Mouse (Mus musculus): ENCODE results near the gene Impdh1.
"Not testable (repeated sequence)": the region's sequence is repeated elsewhere in the genome, so short reads cannot be mapped to it uniquely, and the experiment has no call there.

Gene Impdh1

DNA sequence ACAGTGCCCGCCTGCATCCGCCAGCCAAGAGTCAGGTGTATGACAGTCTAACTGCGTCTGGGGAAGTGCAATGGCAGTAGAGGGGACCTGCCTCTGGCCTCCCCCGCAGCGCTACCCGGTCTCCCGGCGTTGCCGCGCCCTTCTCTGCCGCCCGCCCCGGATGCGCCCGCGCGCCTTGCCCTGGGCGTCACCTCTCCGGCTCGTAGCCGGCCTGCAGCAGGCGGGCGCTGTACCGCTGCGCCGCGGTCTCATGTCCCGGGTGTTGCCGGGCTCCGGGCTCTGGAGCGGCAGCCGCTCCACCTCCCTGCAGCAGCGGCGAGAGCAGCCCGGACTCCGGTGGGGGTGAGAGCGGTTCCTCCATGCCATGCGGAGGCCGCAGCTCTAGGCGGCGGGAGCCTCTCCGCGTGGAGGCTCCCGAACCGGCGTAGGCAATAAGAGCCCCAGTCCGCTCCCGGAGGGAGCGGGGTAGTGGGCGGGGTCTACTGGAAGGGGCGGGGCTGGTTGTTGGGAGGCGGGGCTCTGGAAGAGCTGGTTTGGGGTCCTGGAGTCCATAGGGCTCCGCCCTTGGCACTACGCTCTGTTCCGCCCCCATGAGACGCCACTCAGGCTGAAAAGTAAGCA, at the start of gene Impdh1:
Gene Impdh1 (minus strand): TSS at position 484 of the 621 bp plus-strand sequence.
- peak; percentile 70 to 82 for DNase-seq

DNA sequence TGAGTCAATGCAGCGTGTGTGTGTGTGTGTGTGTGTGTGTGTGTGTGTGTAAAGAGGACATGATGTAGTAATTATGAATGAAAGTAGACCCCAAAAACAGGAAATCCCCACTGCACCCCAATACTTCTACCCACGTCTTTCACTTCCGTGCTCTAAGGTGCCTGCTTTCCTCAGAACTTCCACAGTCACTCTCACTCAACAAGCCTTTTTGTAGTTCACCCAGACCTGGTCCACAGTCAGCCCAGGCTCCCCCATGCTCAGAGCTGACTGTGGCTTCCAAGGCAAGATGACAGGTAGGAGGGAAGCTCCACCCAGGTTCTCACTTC, 48.3 kb upstream of the Impdh1 start:
- no peak for DNase-seq

DNA sequence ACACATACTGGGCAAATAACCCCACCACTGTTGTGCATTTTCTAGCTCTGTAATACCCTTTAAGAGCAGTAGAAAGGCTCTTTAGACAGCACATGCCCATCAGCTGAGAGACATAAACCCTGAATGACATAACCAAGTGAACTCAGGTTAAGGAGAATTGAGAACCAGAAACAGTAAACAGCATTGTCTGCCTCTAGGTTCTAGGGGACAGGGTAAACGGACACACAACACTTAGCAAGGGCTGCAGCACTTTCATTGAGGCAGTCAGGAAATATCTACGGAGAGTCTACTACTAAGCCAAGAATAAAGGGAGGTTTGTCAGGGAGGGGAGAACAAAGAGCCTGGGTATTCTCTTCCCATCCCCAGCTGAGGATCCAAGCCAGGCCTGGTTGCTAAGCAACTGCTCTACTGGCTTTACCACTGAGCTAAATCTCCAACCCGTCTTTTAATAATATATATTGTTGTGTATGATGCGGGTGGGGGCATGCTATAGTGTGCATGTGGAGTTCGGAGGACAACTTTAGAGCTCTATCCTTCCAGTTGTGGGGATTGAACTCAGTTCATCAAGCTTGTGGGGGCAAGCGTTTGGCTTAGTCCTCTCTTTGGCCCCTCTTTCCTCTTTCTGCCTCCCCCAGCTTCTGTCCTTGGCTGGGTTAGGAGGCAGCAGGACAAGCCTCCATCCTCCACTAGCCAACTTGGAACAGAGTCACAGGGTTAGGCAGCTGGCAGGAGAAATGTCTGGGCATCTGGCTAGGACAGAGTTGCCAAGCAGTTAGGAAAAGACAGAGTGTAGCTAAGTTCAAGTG, 47.7 kb upstream of the Impdh1 start:
- peak in 1 of 2 experiments; percentile 14 for DNase-seq

DNA sequence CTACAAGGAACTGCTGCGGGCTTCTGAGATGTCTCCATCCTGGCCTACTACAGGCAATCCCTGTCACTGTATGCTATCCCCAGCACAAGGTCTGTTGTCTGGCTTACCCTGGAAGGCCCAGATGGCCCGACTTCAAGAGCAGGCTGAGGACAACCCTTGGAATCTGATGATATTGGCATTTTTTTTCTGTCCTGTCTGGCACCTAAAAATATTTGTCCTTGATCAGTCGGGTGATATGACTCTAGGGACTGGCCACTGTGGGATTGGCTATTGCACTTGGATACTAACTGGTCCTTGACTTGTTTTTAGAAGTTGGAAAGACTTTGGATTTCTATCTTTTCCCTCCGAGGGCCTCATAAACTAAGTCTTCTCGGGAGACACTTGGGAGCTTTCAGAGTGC, 45.7 kb upstream of the Impdh1 start:
- no peak for DNase-seq

DNA sequence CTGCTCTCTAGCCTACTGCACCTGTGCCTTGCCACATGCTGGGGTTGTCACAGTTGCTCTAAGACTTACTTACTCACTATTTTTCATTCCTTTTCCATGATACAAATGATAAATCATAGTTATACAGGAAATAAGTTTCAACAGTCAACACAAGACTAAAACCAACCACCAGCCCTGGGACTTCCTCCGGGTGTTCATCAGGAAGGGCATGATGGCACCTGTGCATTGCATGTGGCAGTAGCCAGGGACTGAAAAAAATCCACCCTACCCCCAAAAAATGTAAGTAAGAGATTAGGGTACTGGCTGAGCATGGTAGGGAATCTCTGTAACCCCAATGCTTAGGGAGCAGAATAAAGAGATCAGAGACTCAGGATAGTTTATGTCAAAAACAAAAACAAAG, 43.3 kb upstream of the Impdh1 start:
- no peak for DNase-seq

DNA sequence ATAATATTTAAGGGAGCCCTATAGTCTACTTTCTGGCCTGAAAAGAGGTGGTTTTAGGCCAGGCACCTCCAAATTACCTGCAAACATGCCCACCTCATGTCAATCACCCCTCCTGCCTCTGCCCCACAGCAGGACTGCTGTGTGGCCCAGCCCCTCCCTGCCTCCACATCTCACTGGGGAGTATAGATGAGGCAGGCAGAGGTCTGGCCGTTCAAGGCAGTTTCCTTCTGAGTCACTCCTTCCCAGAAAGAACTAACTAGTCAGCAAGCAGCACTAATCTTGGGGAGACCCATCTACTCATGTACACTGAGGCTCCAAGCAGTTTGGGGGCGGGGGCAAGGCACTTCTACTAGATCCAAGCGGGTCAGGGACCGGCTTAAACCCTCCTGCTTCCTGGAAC, 30.9 kb upstream of the Impdh1 start:
- no peak for DNase-seq

DNA sequence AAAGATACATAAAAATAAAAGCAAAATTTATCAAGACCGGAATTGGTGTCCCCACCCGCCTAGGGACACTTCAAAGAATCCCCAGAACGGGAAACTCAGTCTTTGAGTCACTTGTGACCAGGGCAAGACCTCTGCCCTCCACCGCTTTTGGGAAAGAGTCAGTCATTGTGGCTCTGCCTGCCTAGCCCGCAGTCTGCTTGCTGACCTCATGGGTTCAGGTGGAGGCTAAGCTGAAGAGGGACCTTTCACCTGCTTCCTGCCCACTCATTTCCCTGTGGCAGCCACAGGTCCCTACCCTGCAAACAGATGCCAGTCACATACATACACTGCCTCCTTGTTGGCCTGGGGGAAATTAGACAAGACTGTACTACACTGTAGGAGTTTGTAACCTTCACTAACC, 30.4 kb upstream of the Impdh1 start:
- DNase-seq = no peak

DNA sequence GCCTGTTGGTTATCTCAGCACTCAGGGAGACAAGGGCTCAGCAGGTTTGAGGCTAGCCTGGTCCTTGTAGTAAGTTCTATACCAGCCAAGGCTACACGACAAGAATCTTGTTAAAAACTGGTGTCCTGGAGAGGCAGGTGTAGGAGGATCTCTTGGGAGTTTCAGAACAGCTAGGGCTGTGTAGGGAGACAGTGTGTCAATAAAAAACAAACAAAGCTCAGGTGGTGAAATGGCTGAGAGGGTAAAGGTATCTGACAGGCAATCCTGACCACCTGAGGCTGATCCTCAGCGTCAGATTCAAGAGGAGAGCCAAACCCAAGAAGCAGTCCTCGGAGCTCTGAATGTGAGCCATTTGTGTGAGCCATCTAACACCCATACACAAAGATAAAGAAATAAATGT, 30.0 kb upstream of the Impdh1 start:
- DNase-seq = no peak

DNA sequence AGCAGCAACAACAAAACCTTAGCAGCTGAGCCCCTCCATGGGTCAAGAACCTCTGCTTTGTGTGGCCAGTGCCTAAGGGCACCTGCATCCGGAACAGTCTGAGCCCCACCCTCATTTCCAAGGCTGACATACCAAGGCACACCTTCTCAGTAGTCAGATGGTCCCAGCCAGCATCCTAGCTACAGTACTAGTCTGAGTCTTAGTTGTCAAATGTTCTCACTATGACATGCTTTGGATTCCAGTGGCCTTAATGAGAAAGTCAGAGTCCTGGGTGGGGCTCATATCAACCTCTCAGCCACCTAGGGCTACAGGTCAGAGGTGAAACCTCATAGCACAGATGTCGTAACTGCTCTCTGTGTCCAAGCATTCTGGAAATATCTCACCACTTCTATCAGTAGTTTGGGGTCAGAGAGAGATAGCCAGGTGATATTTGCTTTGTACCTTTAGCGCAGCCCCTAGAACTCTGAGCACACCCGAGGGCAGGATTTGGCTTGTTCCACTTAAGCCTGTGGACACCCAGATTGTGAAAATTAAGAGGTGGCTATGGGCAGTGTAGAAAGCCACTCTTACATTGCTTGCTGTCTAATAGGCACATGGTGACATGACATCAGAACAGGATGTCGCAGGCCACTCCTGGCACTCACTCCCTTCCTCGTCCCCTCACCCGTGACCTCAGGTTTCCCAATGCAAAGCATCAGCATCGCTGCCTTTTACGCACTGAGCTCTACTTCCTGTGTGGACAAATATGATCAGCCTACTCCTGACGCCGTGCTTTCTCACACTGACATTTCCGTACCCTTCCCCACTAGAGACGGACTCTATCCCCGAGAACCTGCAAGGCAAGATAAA, 29.3 kb upstream of the Impdh1 start:
- no peak for DNase-seq

DNA sequence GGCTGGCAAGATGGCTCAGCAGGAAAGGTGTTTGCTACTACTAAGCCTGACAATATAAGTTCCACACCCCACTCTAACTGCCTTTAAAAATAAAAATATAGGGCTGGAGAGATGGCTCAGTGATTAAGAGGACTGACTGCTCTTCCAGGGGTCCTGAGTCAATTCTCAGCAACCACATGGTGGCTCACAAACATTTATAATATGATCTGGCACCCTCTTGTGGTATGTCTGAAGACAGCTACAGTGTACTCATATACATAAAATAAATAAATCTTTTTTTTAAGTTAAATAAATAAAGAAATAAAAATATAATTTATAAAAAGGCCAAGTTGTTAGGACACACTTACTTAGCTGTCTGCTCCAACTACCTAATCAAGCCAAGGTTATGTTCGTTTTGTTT, 26.1 kb upstream of the Impdh1 start:
- DNase-seq = no peak

DNA sequence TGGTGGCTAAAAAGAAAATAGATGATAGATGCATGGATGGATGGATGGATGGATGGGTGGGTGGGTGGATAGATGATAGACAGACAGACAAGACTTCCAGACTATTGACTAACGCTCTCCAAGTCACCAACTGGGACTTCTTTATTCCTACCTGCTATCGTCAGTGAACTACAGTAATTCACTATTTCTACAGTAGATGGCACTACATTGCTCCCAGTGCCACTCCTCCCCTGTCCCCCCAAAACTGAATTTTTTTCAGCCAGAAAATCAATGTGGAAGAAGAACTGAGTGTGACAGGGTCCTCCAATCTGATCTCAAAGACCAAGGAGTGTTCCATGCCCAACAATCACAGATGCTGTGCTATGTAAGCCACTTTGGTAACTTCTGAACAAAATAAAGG, 25.5 kb upstream of the Impdh1 start:
- no peak for DNase-seq

DNA sequence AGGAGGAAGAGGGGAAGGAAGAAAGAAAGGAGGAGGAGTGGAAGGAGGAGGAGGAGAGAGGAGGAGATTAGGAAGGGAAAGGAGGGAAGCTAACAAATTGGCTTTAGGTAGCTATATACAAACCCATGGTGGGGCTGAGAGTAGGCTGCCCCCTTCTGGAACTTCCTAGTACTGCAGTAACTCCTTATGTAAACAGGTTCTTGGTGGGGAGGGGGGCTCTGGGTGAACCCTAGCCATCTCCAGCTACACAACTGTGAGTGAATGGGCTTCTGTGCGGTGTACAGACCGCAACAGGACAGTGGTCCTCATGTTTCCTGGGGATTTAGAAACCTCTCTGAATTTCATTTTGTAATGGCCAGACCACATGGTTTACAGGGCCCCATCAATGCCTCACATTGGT, 24.6 kb upstream of the Impdh1 start:
- peak; percentile 10 to 55 for DNase-seq

DNA sequence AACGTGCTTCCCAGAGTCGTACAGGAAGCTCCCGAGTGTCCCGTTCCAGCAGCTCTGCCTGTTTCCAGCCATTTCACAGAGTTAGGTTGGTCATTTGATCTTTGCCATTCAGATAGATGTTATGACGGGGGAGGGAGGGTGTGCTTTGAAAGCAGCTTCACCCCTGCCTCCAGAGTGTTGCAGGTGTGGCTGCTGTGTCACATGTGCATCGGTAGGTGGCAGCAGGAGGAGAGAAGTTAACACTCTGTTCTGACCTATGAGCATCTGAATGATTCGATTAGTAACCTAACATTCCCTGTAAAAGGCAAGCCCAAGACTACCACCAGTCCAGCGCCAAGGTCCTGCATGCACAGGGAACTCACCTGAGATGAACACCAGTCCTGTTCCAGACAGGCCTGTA, 18.1 kb upstream of the Impdh1 start:
- DNase-seq = peak in 1 of 2 experiments; percentile 18

DNA sequence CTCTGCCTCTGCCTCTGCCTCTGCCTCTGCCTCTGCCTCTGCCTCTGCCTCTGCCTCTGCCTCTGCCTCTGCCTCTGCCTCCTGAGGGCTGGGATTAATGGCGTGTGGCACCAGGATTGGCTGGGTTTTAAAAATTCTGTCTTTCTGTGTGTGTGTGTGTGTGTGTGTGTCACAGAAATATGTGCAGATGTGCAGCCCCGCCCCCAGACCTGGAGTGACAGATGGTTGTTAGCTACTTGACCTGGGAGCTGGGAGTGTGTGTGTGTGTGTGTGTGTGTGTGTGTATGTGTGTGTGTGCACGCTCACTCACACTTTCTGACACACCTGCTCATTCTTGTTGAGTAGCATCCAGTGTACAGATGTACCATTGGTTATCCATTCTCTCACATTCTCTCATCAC, 17.5 kb upstream of the Impdh1 start:
- DNase-seq = no peak

DNA sequence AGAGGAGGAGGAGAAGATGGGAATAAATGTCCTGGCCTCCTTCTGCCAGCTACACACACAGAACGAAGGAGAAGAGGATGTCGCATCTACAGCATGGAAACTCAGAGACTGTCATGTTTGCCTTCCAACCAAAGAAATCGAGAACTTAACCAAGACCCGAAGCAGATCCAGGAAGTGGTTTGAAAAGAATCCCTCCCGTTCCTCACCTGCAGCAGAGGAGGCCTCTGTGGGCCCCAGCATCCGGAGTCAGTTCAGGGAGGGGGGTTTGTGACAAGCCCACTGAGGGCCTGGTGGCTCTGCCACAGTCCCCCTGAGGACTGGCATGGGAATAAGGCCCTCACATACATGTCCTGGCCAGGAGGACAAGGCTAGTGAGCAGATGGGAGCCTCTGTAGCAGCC, 16.2 kb upstream of the Impdh1 start:
- DNase-seq = no peak

DNA sequence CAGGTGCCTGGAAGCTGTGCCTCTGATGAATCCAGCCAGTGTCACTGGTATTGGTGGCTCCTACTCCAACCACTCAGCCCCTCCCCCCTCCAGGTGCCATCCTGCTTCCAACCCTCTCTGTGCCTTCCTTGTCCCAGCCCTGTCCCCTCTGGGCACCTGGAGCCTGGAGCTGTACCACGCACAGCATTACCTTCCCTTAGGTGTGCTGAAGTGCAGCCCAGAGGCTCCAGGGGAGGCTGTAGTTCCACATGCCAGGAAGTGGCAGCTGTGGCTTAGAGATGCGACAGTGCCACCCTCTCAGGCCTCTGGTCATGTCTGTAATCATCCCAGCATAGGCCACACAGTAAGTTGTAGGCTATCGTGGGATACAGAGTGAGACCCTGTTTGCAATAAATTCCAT, 15.6 kb upstream of the Impdh1 start:
- no peak for DNase-seq

DNA sequence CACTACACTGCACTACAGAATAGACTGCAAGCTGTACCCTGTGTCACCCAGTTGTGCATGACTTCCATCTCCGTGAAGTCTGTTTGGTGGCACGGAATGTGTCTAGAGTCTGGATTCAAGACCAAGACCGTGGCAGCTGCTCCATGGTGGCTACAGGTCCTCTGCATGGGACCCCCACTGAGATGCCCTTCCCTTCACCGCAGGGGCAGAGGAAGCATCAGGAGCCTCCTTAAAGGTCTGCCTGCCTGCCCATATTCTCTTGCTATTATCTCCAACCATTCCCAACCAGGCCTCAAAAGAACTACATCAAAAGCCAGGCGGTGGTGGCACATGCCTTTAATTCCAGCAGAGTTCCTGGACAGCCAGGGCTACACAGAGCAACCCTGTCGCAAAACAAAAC, 14.2 kb upstream of the Impdh1 start:
- no peak for DNase-seq

DNA sequence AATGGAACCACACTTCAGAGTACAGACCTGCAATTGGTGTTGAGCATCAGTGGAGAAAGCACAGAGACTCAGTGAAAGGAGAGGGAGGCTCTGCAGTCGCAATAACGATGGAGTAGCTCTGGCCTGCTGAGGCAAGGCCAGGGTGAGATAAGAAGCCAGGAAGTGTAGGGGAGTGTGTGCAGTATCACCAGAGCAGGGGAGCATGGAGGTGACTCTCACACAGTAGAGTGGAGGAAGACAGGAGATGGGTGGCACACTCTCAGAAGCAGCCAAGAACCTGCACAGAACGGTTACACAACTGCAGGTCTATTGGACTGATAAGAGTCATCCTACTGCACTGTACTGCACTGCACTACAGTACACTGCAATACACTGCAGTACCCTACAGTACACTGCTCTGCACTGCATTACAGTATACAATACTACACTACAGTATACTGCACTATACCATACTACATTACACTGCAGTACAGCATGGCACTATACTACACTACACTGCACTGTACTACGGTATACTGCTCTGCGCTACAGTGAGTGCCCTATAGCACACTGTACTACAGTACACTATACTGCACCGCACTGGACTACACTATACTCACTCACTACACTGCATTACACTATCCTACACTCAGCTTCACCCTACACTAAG, 13.2 kb upstream of the Impdh1 start:
- no peak for DNase-seq

DNA sequence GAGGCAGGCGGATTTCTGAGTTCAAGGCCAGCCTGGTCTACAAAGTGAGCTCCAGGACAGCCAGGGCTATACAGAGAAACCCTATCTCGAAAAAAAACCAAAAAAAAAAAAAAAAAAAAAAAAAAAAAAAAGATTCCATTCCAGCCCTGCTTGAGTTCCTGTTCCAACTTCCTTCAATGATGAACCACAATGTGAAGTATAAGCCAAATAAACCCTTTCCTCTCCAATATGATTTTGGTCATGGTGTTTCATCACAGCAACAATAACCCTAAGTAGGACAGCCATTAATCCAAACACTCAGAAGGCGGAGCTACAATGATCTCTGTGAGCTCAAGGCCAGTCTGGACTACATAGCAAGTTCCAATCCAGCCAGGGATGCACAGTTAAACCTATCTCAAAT, 1.6 kb upstream of the Impdh1 start:
- DNase-seq = not testable (repeated sequence)

DNA sequence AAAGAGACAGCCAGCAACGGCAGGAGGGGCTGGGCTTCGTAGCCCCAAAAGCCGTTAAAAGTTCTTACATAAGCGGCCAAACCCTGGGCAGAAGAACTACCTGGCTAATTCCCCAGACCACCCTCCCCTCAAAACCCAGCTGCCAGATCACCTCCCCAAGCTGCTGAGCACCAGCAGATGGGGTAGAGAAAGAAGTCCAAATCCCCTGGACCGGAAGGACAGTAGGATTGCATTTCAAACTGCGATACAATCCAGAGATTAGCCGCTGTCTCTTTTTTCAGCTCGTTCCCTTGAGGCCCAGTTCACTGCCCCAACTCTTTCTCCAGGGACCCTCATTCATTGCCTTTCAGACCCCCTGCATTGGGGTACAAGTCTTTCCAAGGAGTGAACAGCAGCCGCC, 983 bp downstream of the Impdh1 start:
- no peak for DNase-seq

DNA sequence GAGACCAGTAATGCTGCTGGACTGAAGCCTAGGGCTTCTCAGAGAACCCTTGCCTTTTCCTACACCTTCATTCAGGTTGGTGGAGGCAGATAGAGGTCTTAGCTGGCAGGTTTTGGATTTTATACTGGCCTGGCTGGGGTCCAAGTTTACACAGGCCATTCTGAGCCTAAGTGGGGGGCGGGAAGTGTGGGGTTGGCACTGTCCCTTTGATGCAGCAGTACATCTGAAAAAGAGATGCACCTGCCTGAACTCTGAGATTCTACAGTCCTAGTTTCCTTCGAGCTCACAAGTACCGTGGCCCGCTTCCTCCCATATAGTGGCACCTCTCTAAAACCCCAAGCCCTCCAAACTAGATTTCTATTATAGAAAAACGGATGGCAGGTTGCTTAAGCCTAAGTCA, 1.4 kb downstream of the Impdh1 start:
- DNase-seq = no peak

DNA sequence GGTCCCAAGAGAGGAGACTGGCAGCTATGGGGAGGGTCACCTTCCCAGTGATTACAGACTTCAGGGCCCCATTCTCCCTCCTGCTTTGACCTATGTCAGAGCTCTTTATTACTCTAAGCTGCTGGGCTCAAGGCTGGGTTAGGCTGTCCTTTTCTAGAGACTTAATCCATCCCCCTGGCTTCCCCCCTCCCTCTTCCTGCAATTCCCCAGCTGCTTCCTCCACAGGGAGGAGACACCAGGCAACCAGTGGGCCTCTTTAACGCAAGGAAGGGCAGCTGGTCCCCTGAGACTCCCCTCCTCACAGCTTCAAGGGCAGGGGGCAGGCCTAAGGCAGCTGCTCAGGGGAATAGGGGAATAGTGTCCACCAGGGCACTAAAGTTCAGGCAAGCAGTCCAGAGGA, 1.9 kb downstream of the Impdh1 start:
- no peak for DNase-seq

DNA sequence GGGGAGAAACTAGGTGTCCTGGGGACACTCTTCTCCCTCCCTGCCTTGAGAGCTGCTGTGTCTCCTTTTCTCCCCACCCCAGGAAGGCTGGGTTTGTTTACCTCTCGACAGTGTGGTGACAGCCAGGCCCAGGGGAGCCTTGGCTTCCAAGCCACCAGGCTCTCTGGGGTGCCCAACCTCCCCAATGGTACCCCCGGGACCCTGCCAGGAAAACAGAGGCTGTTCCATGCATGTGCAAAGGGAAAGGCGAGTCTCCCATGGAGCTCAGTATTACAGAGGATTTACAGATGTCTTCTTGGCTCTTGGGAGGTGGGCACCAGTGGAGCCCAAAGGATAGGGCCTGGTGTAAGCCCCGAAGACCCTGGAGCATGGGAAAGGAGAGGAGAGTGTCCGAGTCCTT, 2.7 kb downstream of the Impdh1 start:
- no peak for DNase-seq

Data from cerebellum, postnatal 25 days (tissue).